Mouse (Mus musculus): ENCODE data around the gene 1700025C18Rik.

- no peak for TF ChIP-seq POLR2A (IDR thresholded peaks at IDR 0.05; ENCODE audit: insufficient read length, low read depth)
- no peak for TF ChIP-seq MYOD1 (IDR thresholded peaks at IDR 0.05; ENCODE audit: control insufficient read depth in 1 of 3, insufficient read length in 2 of 3, low read depth in 2 of 3)
- no peak for TF ChIP-seq E2F4 (IDR thresholded peaks at IDR 0.05; ENCODE audit: insufficient read depth)
These were observed 46.8 kb downstream of the 1700025C18Rik start for GRCm38 (mm10) chr2:165043729-165044128.
